Mouse (Mus musculus) thymus, adult 2 months (tissue): ENCODE results near the gene Zfp830. TPM values are rescaled to one million over a fixed set of nuclear protein-coding genes. Genes with fewer than 3 reads are reported as not detected.

Experiments
- DNase-seq: peaks from one replicate; pipeline ENCODE4 v3.0.0; 2021
- H3K27ac ChIP-seq: fragments of 200-500 bp; 2 replicates; pipeline ENCODE4 v1.5.1; 2012; ENCODE audit warnings: low read length, control low read depth; ENCODE audit not compliant: control insufficient read depth, insufficient read depth
- H3K27me3 ChIP-seq: fragments of 200-500 bp; 2 replicates; pipeline ENCODE4 v1.6.1; 2012; ENCODE audit warnings: mild to moderate bottlenecking, low read length, moderate library complexity, mixed read lengths; ENCODE audit not compliant: control insufficient read depth, insufficient read depth
- H3K36me3 ChIP-seq: fragments of 200-500 bp; 2 replicates; pipeline ENCODE4 v1.6.1; 2012; ENCODE audit warnings: mild to moderate bottlenecking, low read length, moderate library complexity; ENCODE audit not compliant: control insufficient read depth, insufficient read depth
- H3K4me1 ChIP-seq: fragments of 200-500 bp; replicated peaks from 2 replicates; pipeline ENCODE4 v1.6.1; 2012; ENCODE audit warnings: low read length; ENCODE audit not compliant: control insufficient read depth, insufficient read depth
- H3K4me3 ChIP-seq: fragments of 200-500 bp; 2 replicates; pipeline ENCODE4 v1.5.1; 2012; ENCODE audit warnings: mild to moderate bottlenecking, low read length, control low read depth, moderate library complexity; ENCODE audit not compliant: control insufficient read depth, insufficient read depth
- CTCF ChIP-seq: fragments of 200-500 bp; IDR thresholded peaks from 2 replicates; pipeline ENCODE4 v1.5.1; 2012; ENCODE audit warnings: mild to moderate bottlenecking, control low read depth, low read length, moderate library complexity, borderline replicate concordance; ENCODE audit not compliant: control insufficient read depth, poor library complexity, insufficient read depth; ENCODE audit errors: extremely low read depth
- POLR2A ChIP-seq: fragments of 200-500 bp; IDR thresholded peaks from 2 replicates; pipeline ENCODE4 v1.6.1; 2012; ENCODE audit warnings: mild to moderate bottlenecking, low read length, control low read depth, moderate library complexity; ENCODE audit not compliant: control insufficient read depth, poor library complexity, insufficient read depth; ENCODE audit errors: extremely low read depth
- WGBS: fragments of 180-500 bp; shearing (Covaris S2); methylation state at CpG from one replicate; pipeline ENCODE4 v1.1.7; 2018; 5-methylcytosine and 5-hydroxymethylcytosine counted together
- polyA plus RNA-seq: library from polyadenylated mRNA; depleted of rRNA; stranded (reverse); fragments of >200 nt; gene quantifications from 2 replicates; pipeline ENCODE4 v1.2.3, GENCODE M21; 2012; rRNA removed

Gene Zfp830
- 8.1 and 8.7 TPM in 2 replicates for polyA plus RNA-seq

GRCm38 (mm10) chr11:82763742-82764437 is at the start of gene Zfp830, which contains the start of gene Cct6b:
Zfp830 (plus strand) TSS chr11:82764345.
Cct6b (minus strand) TSS chr11:82764321.
- peaks cover 3% of the 10 kb centered on the region; the same call in 1 of the 2 replicates for H3K36me3 ChIP-seq
- peaks cover 8% of the 10 kb centered on the region for H3K4me1 ChIP-seq
- peak; percentile 89 for DNase-seq
- peak within 1 kb of the TSS; percentile 65 for H3K4me3 ChIP-seq
- peak within 1 kb of the TSS; percentile 51 for H3K27ac ChIP-seq
- TF ChIP-seq POLR2A (peak; percentile 80), CTCF (peak; percentile 53; the same call in 1 of the 2 replicates)
- under 1% methylated on average over 44 of the region's 44 CpGs for WGBS
- no peaks in the 10 kb centered on the region for H3K27me3 ChIP-seq

DNA sequence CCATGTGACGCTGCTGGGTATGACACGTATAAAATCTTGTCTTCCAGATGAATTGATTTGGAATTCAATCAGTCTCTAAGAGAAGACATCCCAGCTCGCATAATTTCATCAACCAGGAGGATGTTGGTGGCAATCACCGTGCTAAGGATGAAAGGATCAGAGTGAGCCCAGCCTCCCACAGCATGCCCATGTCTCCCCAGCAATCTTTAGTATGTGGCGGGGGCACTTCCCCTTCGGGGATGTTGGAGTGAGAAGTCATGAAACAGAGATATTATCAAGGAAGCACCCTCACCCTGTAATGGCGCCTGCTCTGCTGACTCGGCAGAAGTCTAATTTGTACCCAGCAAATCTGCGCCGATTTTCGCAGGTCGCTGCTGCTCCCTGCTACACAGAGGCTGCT is 44.9 kb upstream of the Zfp830 start:
- Histone ChIP-seq H3K27me3 (no peaks in the 10 kb centered on the region), H3K27ac (no peak overlapping the region), H3K4me3 (no peak overlapping the region), H3K4me1 (peaks cover 3% of the 10 kb centered on the region; the same call in 1 of the 2 replicates), H3K36me3 (no peaks in the 10 kb centered on the region)
- TF ChIP-seq POLR2A (no peak), CTCF (no peak)
- WGBS, result 28% methylated on average over 12 of the region's 12 CpGs
- DNase-seq, result no peak

DNA sequence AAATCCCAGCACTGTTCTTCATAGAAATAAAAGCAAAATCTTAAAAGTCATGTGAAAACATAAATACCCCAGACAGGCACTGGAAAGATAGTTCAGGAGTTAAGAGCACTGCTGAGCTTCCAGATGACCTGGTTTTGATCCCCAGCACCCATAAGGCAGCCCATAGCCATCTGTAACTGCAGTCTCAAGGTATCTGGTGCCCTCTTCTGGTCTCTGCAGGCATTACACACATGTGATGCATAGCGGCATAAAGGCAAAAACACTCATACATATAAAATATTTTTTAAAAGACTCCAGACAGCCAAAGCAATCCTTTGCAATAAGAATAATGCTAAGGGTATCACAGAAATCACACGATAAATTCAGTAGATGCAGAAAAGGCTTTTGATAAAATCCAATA is 37.3 kb upstream of the Zfp830 start:
- Histone ChIP-seq H3K36me3 (no peaks in the 10 kb centered on the region), H3K27me3 (no peaks in the 10 kb centered on the region), H3K4me1 (no peaks in the 10 kb centered on the region), H3K27ac (no peak overlapping the region), H3K4me3 (no peak overlapping the region)
- DNase-seq, result no peak
- TF ChIP-seq CTCF (no peak), POLR2A (no peak)
- 94% methylated on average over 2 of the region's 2 CpGs for WGBS

- no peaks in the 10 kb centered on the region for H3K4me1 ChIP-seq
- no peak overlapping the region for H3K4me3 ChIP-seq
- H3K36me3 ChIP-seq, result no peaks in the 10 kb centered on the region
- TF ChIP-seq CTCF (no peak), POLR2A (no peak)
- no peak overlapping the region for H3K27ac ChIP-seq
- DNase-seq, result no peak
- no peaks in the 10 kb centered on the region for H3K27me3 ChIP-seq
These were observed 29.9 kb upstream of the Zfp830 start for GRCm38 (mm10) chr11:82734227-82734626.

- no peak for DNase-seq
- TF ChIP-seq POLR2A, result no peak
- TF ChIP-seq CTCF, result no peak
- Histone ChIP-seq H3K27me3 (no peaks in the 10 kb centered on the region), H3K4me3 (no peak overlapping the region), H3K4me1 (no peaks in the 10 kb centered on the region), H3K36me3 (no peaks in the 10 kb centered on the region), H3K27ac (no peak overlapping the region)
These were observed 25.1 kb upstream of the Zfp830 start for GRCm38 (mm10) chr11:82739006-82739405.

DNA sequence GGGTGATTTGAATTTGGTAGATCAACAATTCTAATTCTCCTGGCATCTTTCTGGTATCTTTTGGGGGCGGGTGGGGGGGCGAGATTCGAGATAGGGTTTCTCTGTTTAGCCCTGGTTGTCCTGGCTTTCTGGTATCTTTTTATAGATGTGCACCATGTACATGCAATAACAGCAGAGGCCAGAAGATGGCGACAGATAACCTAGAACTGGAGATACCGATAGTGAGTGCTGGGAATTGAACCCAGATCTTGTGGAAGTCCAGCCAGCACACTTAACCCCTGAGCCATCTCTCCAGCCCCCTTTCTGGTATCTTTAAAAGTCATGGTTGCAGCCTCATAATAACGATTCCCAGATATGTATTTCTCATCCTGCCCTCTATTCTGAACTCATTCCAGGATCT is 18.0 kb upstream of the Zfp830 start:
- peaks cover 2% of the 10 kb centered on the region for H3K4me1 ChIP-seq
- TF ChIP-seq POLR2A (no peak), CTCF (no peak)
- WGBS, result 40% methylated on average over 6 of the region's 6 CpGs
- H3K27me3 ChIP-seq, result no peaks in the 10 kb centered on the region
- no peak overlapping the region for H3K4me3 ChIP-seq
- no peaks in the 10 kb centered on the region for H3K36me3 ChIP-seq
- no peak overlapping the region for H3K27ac ChIP-seq
- peak; percentile 71 for DNase-seq
